Mouse (Mus musculus): ENCODE measurements around the gene Cd44. TPM values are rescaled to one million over a fixed set of nuclear protein-coding genes. Genes with fewer than 3 reads are reported as not detected.

Gene Cd44
- polyA plus RNA-seq, 1 experiment from 2014 or later: 35.7 TPM

DNA sequence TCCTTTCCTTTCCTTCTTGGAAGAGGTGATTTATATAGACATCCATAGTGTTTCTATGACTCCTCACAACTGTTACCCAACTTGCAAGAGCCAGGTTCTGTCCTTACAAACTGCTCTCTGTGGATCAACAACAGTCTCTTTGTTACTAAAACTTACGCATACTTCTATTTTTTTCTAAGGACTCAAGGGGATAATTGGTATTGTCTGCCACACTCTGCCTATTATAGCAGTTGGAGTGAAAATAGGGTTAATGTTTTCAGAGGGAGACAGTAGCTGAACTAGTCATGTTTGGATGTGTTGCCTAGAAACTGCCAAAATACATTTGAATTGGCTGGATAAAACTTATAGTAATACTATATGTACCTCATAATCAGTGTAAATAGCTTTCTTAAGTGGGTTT lies 125.9 kb downstream of the Cd44 start:
- no peaks in the 10 kb centered on the region for H3K36me3 ChIP-seq (ENCODE audit: control insufficient read depth, insufficient read depth, low read length)
- 0 out of 2 replicates have a peak, but pooled peaks cover 3% of the 10 kb centered on the region for H3K4me1 ChIP-seq (replicated peaks; ENCODE audit: control insufficient read depth, insufficient read depth, low read length)
- no peaks in the 10 kb centered on the region for H3K9me3 ChIP-seq (ENCODE audit: control insufficient read depth, low read length)
- H3K27ac ChIP-seq (ENCODE audit: low read length): no peak overlapping the region
- no peak for ATAC-seq (ENCODE audit: low read depth)
- no peak overlapping the region for H3K4me2 ChIP-seq (ENCODE audit: low read depth, low read length)
- H3K4me3 ChIP-seq (ENCODE audit: low read length): no peak overlapping the region
- H3K27me3 ChIP-seq (ENCODE audit: control insufficient read depth, insufficient read depth, low read depth, low read length): no peaks in the 10 kb centered on the region
- no peak overlapping the region for H3K9ac ChIP-seq (ENCODE audit: low read length)
- 84% methylated on average over 1 of the region's 1 CpGs for WGBS

GRCm38 (mm10) chr2:102774700-102775099 lies 126.8 kb downstream of the Cd44 start:
- no peak overlapping the region for H3K4me2 ChIP-seq (ENCODE audit: low read depth, low read length)
- H3K27me3 ChIP-seq (ENCODE audit: control insufficient read depth, insufficient read depth, low read depth, low read length): no peaks in the 10 kb centered on the region
- no peaks in the 10 kb centered on the region for H3K9me3 ChIP-seq (ENCODE audit: control insufficient read depth, low read length)
- H3K36me3 ChIP-seq (ENCODE audit: control insufficient read depth, insufficient read depth, low read length): no peaks in the 10 kb centered on the region
- H3K4me1 ChIP-seq (replicated peaks; ENCODE audit: control insufficient read depth, insufficient read depth, low read length): 0 out of 2 replicates have a peak, but pooled peaks cover 3% of the 10 kb centered on the region
- no peak overlapping the region for H3K4me3 ChIP-seq (ENCODE audit: low read length)
- H3K27ac ChIP-seq (ENCODE audit: low read length): no peak overlapping the region
- 54% methylated on average over 4 of the region's 4 CpGs for WGBS
- no peak overlapping the region for H3K9ac ChIP-seq (ENCODE audit: low read length)
- ATAC-seq (ENCODE audit: low read depth): no peak

- no peaks in the 10 kb centered on the region for H3K27me3 ChIP-seq (ENCODE audit: control insufficient read depth, insufficient read depth, low read depth, low read length)
- no peak overlapping the region for H3K4me3 ChIP-seq (ENCODE audit: low read length)
- no peaks in the 10 kb centered on the region for H3K9me3 ChIP-seq (ENCODE audit: control insufficient read depth, low read length)
- no peak overlapping the region for H3K4me2 ChIP-seq (ENCODE audit: low read depth, low read length)
- ATAC-seq (ENCODE audit: low read depth): no peak
- H3K27ac ChIP-seq (ENCODE audit: low read length): no peak overlapping the region
- H3K36me3 ChIP-seq (ENCODE audit: control insufficient read depth, insufficient read depth, low read length): no peaks in the 10 kb centered on the region
- H3K4me1 ChIP-seq (replicated peaks; ENCODE audit: control insufficient read depth, insufficient read depth, low read length): 0 out of 2 replicates have a peak, but pooled peaks cover 3% of the 10 kb centered on the region
- WGBS: 82% methylated on average over 5 of the region's 5 CpGs
- H3K9ac ChIP-seq (ENCODE audit: low read length): no peak overlapping the region
These were observed 129.2 kb downstream of the Cd44 start for GRCm38 (mm10) chr2:102772276-102772675.

GRCm38 (mm10) chr2:102771304-102771703 lies 130.2 kb downstream of the Cd44 start:
- Histone ChIP-seq H3K27me3 (ENCODE audit: control insufficient read depth, insufficient read depth, low read depth, low read length) (no peaks in the 10 kb centered on the region), H3K4me3 (ENCODE audit: low read length) (no peak overlapping the region), H3K4me1 (replicated peaks; ENCODE audit: control insufficient read depth, insufficient read depth, low read length) (0 out of 2 replicates have a peak, but pooled peaks cover 3% of the 10 kb centered on the region), H3K9me3 (ENCODE audit: control insufficient read depth, low read length) (no peaks in the 10 kb centered on the region), H3K36me3 (ENCODE audit: control insufficient read depth, insufficient read depth, low read length) (no peaks in the 10 kb centered on the region), H3K4me2 (ENCODE audit: low read depth, low read length) (no peak overlapping the region), H3K9ac (ENCODE audit: low read length) (no peak overlapping the region), H3K27ac (ENCODE audit: low read length) (no peak overlapping the region)
- 79% methylated on average over 1 of the region's 1 CpGs for WGBS
- no peak for ATAC-seq (ENCODE audit: low read depth)

DNA sequence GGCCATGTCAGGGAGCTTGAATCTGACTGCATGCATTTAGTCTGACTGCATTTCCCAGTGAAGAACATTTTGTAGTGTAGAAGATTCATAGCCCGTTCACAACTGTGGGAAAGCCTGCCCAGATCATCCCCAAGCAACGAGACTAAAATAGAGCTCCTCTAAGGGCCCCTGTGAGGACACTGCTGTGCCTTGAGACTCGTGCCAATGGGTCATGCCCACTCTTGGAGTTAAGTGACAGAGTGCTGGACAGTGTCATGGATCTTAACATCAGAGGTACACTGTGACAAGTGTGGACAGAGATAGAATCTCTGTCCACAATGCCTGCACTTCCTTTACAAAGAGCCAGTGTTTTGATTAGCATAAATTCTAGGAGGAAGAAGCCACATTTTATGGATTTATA lies 133.2 kb downstream of the Cd44 start:
- WGBS: 62% methylated on average over 3 of the region's 3 CpGs
- H3K4me2 ChIP-seq (ENCODE audit: low read depth, low read length): no peak overlapping the region
- no peak for ATAC-seq (ENCODE audit: low read depth)

DNA sequence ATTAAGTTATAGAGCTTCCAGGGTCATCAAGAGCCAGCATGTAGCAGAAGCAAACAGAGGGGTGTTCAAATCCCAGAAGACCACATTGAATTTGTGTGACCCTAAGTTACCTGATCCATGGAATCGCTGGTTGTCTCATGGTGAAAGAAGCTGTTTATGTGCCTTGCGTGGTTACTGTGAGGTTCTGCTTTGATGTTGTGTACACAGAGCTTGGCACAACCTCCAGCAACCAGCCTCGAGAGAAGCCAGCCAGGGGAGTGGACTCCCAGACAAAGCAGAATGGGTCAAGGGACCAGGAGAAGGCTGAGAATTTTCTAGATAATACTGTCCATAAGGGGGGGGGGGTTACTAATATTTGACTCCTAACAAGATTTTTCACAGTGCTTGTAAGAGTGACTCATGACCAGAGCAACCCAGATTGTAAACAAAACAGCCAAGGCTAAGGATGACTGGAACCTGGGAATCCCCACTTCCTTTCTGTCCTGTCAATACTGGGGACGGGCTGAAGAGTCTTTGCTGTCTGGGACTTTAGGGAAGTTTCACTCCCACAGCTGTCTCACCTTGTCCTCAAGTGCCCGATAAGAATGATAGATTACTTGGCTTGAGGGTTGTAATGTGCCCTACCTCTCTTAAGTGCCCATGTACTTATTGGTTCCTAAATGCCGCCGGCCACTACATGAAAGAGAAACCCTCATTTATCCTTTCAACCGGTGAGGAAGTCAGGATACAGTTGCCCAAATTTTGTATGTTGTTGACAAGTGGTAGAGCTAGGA lies 136.7 kb downstream of the Cd44 start:
- no peaks in the 10 kb centered on the region for H3K9me3 ChIP-seq (ENCODE audit: control insufficient read depth, low read length)
- no peaks in the 10 kb centered on the region for H3K36me3 ChIP-seq (ENCODE audit: control insufficient read depth, insufficient read depth, low read length)
- H3K4me3 ChIP-seq (ENCODE audit: low read length): no peak overlapping the region
- H3K4me2 ChIP-seq (ENCODE audit: low read depth, low read length): no peak overlapping the region
- no peak overlapping the region for H3K27ac ChIP-seq (ENCODE audit: low read length)
- WGBS: 40% methylated on average over 8 of the region's 8 CpGs
- H3K4me1 ChIP-seq (replicated peaks; ENCODE audit: control insufficient read depth, insufficient read depth, low read length): no peaks in the 10 kb centered on the region
- H3K27me3 ChIP-seq (ENCODE audit: control insufficient read depth, insufficient read depth, low read depth, low read length): no peaks in the 10 kb centered on the region
- H3K9ac ChIP-seq (ENCODE audit: low read length): no peak overlapping the region
- ATAC-seq (ENCODE audit: low read depth): no peak

More for the DNA sequence above, 133.2 kb downstream of the Cd44 start:
- no peaks in the 10 kb centered on the region for H3K27me3 ChIP-seq (ENCODE audit: control insufficient read depth, insufficient read depth, low read depth, low read length)
- H3K36me3 ChIP-seq (ENCODE audit: control insufficient read depth, insufficient read depth, low read length): no peaks in the 10 kb centered on the region
- H3K27ac ChIP-seq (ENCODE audit: low read length): no peak overlapping the region
- H3K9me3 ChIP-seq (ENCODE audit: control insufficient read depth, low read length): no peaks in the 10 kb centered on the region
- no peaks in the 10 kb centered on the region for H3K4me1 ChIP-seq (replicated peaks; ENCODE audit: control insufficient read depth, insufficient read depth, low read length)
- H3K4me3 ChIP-seq (ENCODE audit: low read length): no peak overlapping the region
- no peak overlapping the region for H3K9ac ChIP-seq (ENCODE audit: low read length)

DNA sequence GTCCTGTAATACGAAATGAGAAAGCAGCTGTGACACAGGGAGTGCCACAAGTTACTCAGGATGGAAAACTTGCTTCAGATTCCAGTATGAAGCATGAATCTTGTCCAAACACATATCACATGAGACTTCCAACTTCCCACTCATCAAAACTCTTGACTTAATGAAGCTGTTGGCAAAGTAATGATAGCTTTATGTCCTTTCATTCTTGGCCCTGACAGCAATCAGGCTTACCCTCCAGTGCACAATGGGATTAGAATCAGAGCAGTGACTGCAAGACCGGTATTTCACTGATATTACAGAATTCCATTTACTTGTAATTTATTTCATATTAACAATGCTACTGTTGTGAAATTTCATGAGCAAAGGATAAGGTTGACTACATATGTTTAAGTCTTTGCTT lies 137.5 kb downstream of the Cd44 start:
- Histone ChIP-seq H3K9me3 (ENCODE audit: control insufficient read depth, low read length) (no peaks in the 10 kb centered on the region), H3K36me3 (ENCODE audit: control insufficient read depth, insufficient read depth, low read length) (no peaks in the 10 kb centered on the region), H3K4me2 (ENCODE audit: low read depth, low read length) (no peak overlapping the region), H3K4me1 (replicated peaks; ENCODE audit: control insufficient read depth, insufficient read depth, low read length) (no peaks in the 10 kb centered on the region), H3K9ac (ENCODE audit: low read length) (no peak overlapping the region), H3K4me3 (ENCODE audit: low read length) (no peak overlapping the region), H3K27ac (ENCODE audit: low read length) (no peak overlapping the region), H3K27me3 (ENCODE audit: control insufficient read depth, insufficient read depth, low read depth, low read length) (no peaks in the 10 kb centered on the region)
- WGBS: 91% methylated on average over 2 of the region's 2 CpGs
- ATAC-seq (ENCODE audit: low read depth): no peak

- H3K9me3 ChIP-seq (ENCODE audit: control insufficient read depth, low read length): no peaks in the 10 kb centered on the region
- WGBS: 77% methylated on average over 3 of the region's 3 CpGs
- H3K4me1 ChIP-seq (replicated peaks; ENCODE audit: control insufficient read depth, insufficient read depth, low read length): no peaks in the 10 kb centered on the region
- no peaks in the 10 kb centered on the region for H3K36me3 ChIP-seq (ENCODE audit: control insufficient read depth, insufficient read depth, low read length)
- H3K27me3 ChIP-seq (ENCODE audit: control insufficient read depth, insufficient read depth, low read depth, low read length): no peaks in the 10 kb centered on the region
- H3K9ac ChIP-seq (ENCODE audit: low read length): no peak overlapping the region
- no peak overlapping the region for H3K27ac ChIP-seq (ENCODE audit: low read length)
- no peak overlapping the region for H3K4me3 ChIP-seq (ENCODE audit: low read length)
- no peak for ATAC-seq (ENCODE audit: low read depth)
- H3K4me2 ChIP-seq (ENCODE audit: low read depth, low read length): no peak overlapping the region
These were observed 138.3 kb downstream of the Cd44 start for GRCm38 (mm10) chr2:102763176-102763575.
